Mouse (Mus musculus): ENCODE measurements around the gene Samd8.
A peak's percentile ranks its signal among the peaks of the same experiment; 100 is the strongest.

The Samd8 gene

DNA sequence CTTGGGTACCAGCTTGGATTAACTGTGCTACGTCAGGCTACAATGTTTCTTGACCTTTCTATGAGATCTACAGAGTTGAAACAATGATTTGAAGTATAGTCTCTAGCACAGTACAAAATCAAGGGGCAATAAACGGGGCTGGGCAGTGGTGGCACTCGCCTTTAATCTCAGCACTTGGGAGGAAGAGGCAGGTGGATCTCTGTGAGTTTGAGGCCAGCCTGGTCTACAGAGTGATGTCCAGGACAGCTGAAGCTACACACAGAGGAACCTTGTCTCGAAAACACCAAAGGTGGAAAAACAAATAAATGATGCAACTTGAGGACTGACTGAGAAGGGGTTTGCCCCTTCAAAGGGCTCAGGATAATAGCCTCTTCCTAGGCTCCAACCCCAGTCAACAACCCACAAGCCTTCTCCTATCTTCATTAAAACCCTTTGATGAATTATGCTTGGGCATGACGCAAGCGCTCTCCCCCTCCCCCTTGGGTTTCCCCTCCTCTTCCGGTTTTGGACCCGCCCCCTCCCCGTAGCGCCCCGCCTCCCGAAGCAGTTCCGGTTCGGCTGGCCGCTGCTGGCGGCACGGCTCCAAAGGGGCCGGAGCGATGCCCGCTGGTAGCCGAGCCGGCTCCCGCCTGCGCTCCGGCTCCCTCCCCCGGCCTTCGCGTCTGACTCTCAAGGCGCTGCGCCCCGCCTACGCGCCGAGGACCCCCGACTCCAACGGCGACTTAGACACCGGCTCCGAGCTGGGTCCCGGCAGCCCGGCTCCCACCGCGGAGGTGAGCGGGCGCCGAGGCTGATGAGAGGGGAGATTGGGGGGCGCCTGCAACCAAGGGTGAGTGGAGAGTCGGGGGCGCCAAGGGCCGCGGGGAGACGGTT is at the start of gene Samd8:
Gene Samd8, plus strand, starts transcription at position 524 of the 873 bp plus-strand sequence.
- DNase-seq, result peak; percentile 87

DNA sequence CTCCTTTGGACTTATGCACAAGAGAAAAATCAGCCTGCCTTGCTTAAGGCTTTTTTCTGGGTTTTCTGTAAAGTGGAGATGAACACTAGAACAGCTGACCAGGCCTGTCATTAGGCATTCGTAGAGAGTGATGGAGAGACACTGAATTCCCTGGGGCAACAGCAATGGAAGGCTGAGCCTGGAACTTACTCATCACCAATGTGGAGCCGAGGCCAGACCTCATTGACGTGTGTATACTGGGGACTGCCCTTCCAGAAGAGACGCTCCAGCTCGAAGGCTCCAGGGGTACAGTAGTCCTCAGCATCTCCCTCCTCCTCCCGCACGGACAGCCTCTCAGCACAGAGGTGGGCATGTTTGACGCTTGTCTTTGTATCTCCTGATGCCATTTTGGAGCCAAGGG is 47.6 kb upstream of the Samd8 start:
- no peak for DNase-seq

DNA sequence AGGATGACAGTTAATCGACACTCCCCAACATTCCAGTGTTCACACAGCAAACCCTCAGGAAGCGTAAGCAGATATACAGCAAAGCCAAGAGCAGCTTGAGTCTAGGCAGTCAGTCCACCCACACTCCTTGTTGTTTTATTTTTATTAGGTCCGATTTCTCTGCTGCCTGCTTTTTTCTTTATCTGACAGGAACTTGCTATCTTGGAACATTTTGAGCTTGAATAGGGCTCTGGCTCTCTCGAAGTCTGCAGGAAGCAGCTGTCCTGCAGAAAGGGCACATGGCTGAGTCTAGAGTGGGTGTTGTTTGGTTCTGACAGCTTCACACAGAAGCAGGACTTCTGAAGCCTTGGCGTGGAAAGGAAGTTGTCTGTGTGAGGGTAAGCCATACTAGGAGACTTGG is 47.1 kb upstream of the Samd8 start:
- DNase-seq, result no peak

DNA sequence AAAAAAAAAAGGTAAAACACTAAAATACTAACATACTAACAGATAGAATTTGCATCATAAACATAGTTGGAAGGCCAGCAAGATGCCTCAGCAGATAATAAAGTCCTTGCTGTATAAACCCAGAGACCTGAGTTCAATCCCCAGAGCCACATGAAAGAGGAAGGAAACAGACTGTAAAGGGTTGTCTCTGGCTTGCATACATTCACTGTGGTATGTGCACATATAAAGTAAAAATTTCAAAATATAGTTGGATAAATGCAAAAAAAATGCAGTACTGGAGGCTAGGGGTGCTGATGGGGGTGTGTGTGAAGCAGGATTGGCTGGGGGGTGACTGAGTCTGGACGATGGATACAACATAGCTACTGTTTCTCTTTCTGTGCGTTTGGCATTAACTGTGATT is 44.9 kb upstream of the Samd8 start:
- no peak for DNase-seq

DNA sequence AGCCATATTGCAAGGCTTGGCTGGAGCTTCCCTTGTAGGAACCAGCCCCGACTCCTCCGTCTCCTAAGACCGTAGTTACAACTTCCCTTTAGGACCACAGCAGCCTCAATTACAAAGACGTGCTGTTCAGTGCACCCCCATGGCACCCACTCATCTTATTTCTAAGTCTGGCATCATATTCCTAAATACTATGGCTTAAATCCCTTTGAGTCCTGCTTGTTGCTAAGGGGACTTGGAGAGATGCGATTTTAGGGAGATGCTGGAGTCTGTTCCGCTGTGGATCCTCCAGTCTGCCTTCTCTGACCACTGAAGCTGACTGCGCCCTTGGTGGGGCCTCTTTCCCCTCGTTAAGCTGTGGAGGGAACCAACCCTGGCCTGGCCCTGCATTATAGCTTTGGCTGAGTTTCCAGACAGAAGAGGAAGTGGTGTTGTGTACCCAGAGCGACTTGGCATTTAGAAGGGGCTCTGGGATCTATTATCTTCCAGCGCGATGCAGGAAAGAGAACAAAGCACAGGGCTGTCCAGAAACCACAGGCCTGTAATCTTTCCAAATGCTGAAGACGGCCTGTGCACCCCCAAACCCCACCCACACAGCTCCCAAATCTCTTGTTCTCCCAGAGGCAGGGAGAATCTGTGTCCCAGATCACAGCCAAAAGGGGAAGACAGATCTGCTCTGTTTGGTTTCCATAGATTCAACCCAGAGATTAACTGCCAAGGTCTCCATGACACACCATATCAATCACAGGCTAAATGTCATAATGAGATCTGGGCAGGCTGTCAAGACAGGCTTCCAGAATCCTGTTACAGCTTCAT is 43.4 kb upstream of the Samd8 start:
- DNase-seq, result no peak

DNA sequence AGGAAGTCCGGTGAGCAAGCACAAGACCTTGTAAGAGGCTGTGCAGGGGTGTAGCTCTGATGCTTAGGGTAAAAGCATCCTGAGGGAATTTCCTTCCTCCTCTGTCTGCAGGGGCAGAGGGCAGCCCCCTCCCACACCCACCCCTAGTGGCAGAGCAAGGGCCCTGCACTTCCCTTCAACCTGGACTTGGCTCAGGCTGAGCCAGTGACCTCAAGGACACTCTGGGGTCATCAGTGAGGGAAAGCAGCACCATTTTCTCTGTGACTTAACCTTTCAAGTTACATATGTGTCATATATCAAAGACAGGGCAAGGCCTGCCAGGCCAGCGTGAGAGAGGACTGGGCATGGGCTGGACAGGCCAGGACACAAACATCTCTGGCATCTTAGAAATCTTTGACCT is 40.8 kb upstream of the Samd8 start:
- DNase-seq, result no peak

DNA sequence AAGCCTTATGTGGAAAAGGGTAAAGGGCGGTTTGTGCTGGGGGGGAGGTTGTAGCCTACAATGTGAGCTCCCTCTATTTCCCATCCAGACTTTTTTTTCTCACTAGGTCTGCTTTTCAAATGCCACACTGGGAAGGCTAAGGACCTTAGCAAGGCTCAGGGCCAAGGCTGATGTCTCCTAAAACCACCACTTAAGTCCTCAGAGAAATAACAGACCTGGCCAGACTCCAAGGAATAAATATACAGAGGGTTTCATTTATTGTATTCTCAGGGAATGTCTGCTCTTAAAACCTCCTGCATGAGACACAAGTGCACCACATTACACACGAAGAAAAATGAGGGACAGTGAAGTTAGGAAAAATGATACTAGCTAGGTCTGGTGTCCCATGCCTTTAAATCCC is 39.1 kb upstream of the Samd8 start:
- no peak for DNase-seq

DNA sequence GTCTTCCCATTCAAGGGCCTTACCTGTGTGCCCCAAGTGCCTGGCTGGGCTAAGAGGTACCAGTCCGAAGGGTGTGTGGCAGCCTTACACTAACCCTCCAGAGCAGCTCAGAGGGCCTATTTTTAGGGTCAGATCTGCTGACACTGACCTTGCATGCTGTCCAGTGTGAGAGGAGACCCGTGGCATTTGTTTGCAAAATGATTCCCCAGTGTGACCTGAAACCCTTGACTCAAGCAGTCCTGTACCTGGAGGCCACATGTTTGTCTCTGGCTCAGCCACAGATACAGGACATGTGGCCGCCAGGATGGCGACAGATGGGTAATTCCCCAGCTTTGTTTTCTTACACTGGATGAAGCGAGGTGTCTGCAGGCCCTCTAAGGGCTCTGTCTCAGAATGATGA is 35.8 kb upstream of the Samd8 start, which contains the start of gene Dupd1:
Gene Dupd1, minus strand, starts transcription at position 91 of the 400 bp plus-strand sequence.
- no peak for DNase-seq

DNA sequence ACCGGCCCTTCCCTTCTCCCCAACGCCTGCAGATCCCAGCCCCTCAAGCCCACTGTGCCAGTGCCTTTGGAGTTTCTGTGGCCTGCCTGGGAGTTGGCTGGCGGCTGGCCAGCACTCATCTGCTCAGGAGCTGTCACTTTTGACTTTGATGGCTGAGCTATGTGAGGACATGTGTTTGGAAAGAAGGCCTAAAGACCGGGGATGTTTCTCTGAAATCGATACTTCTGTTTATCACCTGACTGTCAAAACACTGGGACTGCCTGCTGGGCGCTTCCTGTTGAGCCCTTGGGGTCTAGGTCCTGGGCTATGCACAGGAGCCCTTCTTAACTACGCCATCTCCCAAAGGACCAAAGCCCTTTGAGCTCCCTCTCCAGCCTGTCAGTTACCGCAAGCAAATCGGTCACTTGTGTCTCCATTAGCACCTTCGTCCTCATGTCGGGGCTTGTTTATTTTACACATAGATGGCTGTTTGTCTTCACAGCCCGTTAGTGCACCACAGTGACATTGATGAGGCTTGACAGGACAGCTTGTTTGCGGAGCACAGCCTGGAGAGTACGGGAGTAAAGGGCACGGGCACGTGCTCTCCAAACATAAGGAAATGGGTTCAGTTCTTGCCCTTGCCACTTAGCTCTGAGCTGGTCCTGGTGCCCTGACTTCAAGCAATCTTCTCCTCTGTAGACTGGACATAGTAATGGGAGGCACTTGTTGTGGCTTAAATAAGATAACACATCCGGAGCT is 30.5 kb upstream of the Samd8 start:
- no peak for DNase-seq

DNA sequence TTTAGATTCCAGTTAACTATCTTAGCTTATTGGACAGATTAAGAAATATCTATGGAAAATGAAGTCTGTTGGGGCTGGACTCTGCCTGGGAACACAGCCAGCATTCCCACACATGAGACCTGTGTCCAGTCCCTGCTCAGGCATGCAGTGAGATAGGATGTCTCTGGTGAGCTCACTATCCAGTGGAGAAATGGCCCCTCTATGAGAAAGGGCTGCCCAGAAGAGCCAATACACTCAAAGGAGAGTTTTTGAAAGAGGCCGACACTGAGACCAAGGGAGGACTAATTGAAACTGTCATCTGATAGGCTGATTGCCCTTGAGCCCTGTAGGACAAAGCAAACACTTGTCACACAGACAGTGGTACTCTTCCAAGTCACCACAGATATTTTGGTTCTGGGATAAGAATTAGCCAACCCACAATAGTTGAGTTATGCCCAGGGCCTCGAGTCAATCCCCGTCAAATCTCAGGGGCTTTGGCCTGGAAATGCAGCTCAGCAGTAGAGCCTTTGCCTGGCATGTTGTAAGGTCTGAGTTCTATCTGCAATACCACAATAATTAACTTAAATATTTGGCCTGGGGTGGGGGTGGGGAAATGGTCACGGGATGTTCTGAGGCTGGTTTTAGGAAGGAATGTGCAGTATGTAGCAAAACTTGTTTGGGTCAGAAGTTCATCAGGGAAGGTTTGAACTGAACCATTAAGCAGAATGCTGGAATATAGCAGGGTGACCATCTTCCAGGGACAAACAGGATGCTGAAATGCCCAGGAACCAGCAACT is 29.7 kb upstream of the Samd8 start:
- DNase-seq, result no peak

DNA sequence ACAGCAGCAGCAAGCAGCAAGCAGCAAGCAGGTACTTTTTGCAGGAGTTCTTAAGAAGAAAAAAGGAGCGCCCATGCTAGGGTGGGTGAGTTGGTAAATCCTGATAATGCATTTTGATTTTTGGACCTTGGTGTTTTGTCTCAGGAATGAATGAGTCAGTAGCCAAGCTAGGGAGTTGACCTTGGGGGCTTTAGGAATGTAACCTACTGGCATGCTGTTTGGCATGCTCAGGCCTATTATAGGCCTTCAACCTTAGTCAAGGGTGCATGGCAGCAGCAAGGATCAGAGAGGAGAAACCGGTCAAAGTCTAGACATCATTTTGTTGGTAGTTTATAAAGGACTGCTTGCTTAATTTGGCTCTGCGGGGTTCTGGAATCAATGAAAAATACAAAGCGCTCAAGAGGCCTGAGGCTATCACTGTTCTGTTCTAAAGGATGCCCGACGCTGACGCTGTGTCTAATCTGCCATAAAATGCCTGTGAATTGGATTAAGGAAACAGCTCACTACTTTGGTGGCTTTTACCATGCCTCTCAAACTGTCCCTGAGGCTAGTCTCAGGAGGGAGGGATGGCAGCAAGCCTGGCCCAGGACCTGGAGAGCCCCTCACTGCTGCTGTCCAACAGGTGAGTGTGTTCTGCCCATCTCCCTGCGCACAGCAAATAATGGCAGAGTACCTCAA is 28.2 kb upstream of the Samd8 start:
- DNase-seq, result no peak

DNA sequence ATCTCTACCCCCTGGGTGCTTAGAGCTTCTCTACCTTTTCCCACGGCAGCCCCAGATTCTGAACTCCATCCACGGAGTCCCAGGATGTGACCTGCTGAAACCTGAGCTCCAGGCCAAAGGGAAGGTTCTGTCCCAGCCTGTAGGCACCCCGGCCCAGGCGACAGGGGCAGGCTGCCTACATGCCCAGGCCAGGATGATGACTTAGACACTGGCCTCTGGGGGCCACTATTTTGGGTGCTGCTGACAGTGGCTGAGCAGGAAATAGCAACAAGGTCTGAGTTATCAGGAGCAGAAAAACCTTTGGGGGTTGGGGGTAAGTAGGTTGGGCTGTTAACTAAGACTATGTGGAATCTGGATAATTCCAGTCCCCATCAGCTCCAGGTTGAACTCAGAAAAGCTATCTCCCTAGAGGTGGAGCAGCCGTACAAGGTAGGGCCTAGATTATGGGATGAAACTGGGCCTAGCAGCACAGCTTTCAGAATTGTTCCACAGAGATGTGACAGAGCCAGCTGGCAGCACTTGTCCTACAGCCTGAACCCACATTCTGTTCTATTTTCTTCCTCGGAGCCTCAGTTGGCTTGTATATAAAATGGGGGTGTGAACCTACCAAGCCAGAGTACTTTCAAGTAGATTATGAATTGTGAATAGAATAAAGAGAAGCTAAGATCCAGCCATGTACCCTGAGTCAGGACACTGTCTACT is 21.1 kb upstream of the Samd8 start:
- no peak for DNase-seq

DNA sequence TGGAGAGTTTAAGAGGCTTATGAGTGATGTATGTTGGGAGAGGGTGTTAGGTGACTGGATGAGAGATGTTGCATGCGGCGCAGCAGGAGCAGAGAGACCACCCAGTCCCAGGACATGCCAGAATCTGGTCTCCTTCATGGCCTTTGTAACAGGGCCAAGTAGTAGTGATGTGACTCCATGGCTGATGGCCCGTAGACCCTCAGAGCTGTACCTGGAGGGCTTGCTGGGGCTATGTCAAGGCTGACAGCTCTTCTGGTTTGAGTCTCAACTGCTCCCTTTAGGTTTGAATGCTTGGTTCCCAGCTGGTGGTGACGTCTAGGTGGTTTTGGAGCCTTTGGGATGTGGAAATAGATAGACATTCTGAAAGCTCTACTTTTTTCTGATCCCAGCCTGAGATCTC is 20.4 kb upstream of the Samd8 start:
- DNase-seq, result no peak

DNA sequence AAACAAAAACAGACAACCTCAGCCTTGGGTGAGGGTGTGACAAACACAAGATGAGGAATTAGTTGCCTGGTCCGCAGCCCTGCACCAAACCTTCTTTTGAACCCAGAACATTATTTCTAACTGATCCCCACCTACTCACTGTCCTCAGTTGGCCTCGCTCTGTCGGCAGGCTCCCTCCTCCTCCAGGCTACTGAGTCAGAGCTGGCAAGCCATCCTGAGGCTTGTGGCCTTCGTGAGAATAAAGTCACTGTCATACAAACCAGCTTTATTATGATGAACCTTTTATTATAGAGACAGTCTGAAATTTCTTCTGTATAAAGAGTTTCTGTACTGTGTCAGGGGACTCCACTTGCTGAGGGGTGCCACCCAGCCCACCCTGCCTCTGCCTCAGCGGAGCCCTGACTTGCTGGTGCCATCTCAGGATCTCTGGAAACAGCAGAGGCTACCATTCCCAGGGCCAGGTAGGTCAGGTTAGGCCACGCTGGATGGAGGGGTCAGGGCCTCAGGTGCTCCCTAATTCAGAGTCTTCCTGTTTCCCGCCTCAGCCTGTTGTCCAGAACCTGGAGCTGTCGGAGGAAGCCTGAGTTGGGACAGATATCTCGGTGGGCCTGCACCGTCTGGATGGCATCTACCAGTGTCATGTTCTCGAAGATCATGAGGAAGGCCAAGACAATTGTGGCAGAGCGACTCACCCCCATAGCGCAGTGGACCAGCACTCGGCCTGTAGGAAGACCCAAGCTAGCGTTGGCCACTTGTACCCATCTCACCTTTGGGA is 17.0 kb upstream of the Samd8 start:
- no peak for DNase-seq

DNA sequence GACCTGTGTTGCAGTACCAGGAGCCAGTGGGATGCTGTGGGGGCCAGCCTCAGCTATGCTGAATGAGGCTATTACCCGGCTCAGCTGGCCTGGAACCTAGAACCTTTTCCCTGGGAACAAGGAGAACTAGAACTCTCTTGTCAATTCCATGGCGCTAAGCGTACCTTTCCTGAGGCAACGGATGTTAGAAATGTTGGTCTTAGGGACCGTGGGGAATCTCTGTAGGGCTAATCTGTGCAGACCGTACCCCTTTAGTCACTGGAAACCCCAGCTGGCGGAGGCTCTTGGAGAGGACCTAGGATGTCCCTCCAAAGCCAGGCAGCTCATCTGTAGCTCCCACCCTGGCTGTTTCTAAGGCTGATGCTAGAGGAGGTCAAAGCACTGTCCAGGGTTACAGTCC is 10.0 kb upstream of the Samd8 start:
- DNase-seq, result no peak

DNA sequence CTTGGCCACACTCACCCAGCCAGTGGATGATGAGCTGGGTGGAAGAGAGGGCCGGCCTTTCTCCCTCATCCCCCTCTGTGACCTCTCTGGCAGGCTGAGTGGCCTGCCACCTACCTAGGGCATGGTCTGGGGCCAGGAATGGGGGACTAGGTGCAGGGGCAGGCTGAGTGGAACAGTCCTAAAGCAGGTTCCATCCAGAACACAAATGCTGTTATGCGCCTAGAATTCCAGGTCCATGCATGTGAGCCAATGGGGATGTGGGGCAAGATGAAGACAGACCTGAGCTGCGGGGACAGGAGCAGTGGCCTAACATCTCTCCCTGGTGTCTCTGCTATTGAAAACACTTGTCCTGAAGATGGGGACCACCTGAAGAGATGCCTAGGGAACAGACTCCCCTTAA is 9.0 kb upstream of the Samd8 start:
- DNase-seq, result no peak

DNA sequence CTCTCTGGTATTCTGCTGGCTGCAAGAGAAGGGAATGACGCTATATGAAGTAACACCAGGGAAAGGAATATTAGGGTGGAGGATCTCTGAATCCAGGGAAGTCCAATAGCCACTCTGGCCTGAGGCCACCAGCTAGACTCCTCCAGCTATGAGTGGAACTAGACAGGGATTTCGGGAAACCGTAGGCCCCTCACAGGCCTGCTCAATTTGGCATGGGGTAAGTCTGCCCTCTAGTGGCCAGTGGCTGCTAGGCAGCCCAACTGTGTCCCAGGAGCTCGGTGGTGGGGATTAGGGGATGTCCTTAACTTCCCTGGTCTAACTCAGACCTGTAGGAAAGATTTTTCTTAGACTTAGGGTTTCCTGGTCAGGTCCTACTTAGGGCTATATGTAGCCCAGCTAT is 8.5 kb upstream of the Samd8 start:
- DNase-seq, result peak; percentile 81

DNA sequence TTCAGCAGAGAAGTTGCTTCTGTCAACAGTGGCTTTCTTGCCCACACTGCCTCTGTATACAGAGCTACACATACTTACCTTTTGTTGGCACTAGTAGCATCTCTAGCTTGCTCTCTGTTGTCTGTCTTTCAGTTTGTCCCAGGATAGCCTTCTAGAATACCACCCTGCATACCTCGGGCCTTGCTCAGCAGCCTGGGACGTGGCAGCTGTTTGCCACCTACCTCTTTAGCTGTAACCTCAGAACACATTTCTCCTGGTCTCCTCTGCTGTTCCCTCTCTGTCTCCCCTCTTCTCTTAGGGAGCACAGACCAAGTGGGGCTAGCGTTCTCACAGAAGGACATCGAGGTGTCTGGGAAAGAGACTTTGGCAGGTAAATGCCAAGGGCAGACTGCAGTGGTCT is 7.9 kb upstream of the Samd8 start:
- no peak for DNase-seq

DNA sequence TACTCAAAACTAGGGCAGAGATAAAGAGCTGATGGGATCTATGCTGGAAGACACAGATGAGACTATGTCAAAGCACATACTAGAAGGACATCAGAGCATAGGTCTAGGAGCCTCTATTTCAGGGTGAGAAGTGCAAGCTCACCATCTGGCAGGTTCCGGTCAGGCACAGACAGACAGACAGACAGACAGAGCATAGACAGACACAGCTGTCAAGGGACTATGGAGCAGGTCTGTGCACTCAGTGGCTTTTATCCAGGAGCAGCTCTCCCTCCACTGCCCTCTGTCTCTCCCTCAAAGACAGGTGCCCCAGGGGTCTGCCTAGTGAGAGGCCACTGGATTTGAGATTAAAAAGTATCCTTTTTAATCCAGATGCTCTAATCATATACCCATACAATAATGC is 6.2 kb upstream of the Samd8 start:
- no peak for DNase-seq

DNA sequence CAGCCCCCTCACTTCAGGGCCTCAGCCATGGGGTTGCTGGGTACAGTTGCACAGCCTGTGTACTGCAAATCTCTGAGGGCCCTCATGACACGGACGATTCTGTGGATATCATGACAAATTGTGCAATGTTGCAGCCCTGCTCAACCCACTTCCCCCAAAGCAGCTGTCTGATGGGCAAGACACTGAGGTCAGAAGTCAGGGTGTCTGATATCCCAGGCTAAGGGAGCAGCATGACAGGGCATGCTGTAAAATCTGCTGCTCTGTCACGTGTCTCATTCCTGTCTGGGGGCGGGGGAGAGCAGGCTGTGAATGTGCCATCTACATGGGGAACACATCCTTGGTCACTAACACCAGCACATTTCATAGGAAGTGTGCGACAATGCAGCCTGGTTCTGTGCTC is 5.2 kb upstream of the Samd8 start:
- DNase-seq, result no peak

DNA sequence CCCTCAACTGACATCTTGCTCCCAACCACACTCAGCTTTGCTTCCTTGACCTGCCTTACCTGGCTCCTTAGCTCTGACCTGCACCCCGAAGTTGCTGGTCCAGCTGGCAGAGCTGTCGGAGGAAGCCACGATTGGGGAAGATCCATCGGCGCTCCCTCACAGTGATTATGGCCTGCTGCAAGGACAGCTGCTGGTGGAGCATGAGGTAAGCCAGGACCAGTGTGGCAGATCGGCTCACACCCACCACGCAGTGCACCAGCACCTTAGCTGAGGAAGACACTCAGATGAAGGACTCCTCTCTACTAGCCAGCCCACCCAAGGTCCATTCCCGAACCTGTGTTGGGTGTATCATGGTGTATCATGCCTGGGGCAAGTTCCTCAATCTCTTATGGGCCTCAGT is 4.1 kb upstream of the Samd8 start:
- no peak for DNase-seq
